Mouse (Mus musculus): Measurements from ENCODE around the gene Smdt1.
A peak's percentile ranks its signal among the peaks of the same experiment; 100 is the strongest.
"Not testable (repeated sequence)": the region's sequence is repeated elsewhere in the genome, so short reads cannot be mapped to it uniquely, and the experiment has no call there.

Gene Smdt1

DNA sequence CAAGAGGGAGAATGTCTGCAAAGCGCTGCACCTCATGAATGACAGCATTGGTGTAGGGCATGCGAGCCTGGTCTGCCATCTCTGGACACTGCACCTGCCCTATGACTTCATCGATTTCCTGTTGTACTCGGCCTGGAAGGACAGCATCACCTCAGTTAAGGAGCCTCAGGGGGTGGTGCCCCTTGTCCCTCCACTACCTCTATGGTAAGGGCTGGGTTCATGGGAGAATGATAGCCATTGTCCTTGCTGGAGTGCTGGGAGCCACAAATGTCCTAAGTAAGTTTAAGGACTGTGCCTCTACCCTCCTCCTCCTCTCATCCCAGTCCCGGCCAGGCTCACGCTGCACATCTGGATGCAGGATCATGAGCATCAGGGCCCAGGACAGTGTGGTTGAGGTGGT, 33.7 kb downstream of the Smdt1 start:
- no peak for DNase-seq

DNA sequence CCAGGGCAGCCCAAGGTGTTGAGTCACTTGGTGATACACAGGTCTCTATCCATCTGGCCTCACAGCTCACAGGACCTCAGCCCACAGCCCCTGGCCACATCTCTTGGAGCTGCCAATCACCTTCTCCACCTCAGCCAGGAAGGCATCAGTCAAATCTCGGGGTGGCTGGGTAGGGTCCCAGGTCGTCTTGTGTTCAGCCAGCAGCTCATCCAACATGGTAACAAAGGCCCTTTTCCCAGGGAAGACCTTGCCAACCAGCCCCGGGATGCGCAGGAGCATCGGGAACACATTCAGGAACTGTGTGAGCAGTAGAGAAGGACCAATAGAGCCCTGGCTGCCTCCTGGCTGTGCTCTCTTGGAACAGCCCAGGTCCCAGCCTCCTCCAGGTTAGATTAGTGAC, 34.2 kb downstream of the Smdt1 start:
- no peak for DNase-seq

DNA sequence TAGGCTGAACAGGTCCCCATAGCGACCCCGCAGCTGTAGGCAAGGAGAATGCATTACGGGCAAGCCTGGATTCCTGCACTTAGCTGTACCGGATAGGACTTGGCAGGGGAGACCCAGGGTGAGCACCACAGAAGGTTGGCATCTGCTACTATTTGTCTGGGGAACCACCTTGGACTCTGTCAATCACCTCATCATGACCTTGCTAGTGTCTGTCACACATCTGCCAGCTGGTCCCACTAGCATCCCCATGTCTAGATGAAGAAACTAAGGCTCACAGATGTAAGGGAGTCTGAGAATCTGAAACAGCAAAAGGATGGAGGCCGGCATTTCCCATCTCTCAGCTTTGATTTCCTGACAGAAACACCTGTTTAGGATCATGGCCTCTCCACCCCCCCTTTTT, 35.7 kb downstream of the Smdt1 start:
- no peak for DNase-seq

DNA sequence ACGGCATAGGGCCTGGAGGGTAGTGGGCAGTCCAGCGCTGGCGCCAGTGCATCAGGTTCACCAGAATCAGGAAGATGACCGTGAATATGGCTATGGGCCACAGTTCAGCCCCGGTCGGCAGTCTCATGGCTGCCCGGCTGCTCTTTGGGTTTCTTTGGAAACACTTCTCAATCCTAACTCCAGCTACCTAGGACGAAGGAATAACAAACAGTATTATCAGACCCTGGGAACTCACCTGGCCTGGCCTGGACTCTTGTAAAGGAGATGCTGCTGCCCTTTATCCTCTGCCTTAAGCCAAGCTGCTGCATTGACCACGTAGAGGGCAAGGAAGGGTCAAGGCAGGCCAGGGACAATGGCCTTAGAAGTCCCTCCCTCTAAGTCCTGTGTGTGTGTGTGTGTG, 37.1 kb downstream of the Smdt1 start:
- DNase-seq = no peak

DNA sequence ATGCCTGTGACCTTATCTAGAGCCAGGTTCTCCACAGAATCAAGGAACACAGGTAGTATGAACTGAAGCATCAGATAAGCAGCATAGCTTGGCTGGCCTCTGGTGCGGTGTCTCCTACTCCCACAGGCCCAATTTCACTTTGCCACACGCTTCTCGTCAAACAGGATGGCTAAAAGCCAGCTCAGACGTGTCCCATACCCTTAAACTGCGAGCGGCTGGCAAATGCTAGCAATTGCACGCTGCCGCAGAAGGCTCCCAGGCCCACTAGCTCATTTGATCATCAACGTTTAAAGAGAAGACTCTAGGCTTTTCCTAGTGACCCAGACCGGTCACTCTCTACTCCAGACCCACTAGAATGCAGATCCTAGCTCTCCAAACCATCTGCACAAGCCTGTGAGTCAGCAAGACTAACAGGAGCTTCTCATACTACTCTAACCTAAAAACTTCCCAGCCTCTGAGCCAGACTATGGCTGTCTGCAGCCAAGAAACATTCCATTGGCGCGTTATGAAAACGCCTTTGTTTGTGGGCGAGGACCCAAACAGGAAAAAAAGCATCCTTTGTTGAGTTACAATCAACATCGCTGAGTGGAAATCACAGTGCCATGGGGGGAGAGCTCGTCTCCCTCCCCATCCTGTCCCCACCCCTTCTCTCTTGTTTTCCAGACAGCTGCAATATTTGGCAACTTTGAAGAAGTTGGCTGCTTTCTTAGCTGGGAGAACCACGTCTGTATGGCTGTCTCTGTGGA, 37.8 kb downstream of the Smdt1 start:
- DNase-seq = peak; percentile 83

DNA sequence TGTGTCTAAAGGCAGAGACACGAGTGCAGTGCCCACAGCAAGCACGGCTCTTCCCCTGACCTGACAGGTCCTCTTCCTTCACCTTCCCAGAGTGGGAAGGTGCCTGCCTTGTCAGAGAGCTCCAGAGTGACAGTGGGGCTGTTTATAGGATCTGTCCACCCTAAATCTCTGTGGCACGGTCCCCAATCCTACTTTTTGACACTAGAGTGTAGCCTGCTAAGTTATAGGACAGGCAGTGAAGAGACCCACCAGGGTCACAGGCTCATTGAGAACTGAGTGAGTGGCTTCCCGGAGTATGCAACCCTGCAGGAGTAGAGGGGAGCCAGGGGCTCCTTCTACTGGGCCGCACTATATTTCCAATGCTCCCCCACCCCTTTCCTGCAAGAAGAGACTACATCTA, 38.9 kb downstream of the Smdt1 start:
- no peak for DNase-seq

DNA sequence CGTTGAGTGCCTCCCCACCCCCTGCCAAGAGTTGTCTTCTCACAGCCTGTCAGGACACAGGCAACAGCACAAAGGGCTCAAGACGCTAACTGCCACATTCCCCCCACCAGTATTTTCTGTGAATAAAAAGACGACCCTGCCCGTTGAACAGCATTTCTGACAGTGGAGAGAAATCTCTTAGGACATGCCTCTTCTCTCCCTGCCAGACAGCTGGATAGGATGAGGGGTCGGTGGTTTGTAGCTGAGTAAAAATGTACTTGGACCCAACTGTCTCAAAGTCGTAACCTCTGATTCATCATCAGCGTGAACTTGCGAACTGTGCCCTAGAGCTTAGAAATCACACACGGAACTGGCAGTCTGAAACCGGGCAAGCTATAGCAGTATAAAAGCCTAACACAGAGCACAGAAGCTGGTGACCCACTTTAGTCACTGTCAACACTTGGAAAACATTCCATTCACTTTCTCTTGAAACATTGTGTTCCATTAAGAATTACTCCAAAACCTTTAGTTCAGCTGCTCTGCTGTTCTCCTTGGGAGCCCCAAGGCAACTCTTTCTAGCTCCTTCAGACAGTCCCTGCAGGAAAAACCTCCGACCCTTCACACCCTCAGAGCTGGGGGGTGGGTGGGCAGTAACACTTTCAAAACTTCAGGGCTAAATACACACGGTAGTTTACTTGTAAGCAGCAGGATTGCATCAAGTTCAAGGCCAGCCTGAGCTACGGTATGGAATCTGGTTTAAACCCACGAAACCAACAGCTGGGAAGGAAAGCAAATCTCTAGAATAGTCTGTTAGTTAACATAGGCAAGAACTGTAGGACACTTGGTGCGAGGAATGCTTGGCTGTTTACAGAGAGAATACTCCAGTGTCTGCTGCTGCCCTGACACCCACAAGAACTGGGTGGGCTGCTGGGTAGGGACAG, 39.8 kb downstream of the Smdt1 start:
- peak; percentile 40 for DNase-seq

DNA sequence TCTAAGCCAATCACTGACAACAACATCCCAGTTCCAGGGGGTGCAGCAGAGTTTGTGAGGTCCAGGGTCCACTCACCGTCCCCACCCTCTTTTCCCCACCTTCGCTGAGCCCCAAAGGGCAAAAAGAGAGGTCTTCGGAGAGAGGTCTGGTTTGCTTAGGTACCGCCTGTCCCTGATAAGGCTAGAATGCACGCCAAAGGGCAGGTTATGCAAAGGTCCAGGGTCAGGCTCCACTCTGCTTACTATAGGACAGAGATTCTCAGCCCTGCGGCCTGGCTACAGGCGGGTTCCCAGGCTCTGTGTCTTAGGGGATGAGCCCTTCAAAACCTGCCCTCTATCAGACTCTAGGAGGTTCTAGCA, 40.7 kb downstream of the Smdt1 start:
- no peak for DNase-seq

DNA sequence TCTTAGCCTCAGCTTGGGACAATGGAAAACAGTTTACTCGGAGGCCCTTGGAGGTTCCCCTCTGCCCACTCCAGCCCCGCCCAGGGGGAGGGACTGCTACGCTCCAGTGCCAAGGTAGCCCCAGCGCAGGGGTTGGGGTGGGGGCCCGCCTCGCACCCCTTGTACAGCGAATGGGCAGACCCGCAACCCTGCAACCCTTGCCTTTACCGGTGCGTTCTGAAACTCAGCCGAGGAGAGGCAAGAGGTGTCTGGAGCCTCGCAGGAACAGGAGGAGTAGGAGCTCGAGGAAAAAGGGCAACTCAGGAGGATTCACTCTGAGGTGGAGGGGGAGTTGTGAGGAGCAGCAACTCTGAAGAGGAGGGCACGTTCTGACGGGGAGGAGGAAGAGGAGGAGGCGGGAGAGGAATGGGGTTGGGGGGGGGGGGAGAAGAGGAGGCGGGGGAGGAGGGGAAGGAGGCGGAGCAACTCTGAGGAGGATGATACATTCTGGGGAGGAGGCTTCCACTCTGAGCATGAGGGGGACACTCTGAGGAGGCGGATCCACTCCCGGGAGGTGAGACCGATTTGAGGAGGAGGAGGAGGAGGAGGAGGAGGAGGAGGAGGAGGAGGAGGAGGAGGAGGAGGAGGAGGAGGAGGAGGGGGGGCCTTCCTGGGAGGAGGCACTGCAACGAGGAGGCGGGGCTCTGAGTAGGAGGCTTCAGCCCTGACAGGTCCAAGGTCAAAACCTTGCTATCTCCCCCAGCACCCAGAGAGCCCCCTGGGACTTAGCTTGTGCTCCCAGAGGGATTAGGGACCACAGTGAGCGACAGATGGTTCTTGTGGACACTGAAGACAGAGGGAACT, 41.3 kb downstream of the Smdt1 start, which contains the start of gene Cyp2d22:
Gene Cyp2d22, minus strand, starts transcription at position 390 of the 843 bp plus-strand sequence.
- DNase-seq = peak; percentile 78

DNA sequence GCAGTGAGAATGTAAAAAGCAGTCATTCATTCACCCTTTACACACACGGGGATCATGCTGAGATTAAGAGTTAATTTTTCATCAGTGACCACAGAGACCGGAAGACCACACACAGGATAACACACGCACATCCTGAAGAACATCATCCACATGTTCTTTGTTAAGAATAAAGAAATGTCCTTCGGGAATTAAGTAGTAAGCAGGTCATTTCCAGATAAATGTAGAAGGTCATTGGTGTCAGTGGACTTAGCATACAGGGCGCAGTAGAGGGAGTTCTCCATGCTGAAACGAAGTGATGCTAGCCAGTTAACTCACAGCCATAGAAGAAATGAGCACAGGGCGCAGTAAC, 41.9 kb downstream of the Smdt1 start:
- no peak for DNase-seq

DNA sequence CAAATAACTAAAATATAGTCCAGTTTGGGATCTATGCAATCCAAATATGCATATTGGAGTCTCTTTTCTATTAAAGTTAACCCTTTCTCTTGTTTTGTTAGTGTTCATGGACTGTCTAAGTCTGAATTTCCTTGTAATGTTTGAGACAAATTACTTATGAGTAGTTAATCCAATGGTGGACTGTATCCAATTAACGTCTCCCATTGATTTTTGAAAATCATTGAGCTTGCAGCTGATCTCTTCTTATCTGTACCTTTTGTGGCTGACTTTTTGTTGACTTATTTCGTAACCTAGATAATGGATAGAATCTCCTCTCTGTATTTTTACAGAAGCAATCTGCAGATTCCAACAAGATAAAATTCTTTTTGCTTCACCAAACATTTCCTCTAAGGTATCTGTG, 43.7 kb downstream of the Smdt1 start:
- DNase-seq = no peak

DNA sequence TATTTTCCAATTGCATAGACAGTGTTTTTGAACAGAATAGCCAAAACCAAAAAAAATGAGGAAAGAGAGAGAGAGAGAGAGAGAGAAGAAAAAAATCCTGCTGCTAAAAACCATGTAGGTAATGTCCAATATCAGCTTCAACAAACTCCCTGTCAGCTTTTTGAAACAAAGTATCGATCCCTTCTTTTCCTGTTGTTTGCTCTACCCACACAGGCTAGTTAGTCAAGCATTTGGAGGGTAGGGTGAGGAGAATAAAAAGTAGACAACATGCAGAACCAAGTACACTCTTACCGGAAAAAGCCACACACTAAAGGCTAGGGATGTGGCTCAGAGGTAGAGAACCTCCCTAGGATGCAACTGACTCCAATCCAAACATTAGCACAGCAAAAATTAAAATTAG, 47.0 kb downstream of the Smdt1 start:
- DNase-seq = no peak

DNA sequence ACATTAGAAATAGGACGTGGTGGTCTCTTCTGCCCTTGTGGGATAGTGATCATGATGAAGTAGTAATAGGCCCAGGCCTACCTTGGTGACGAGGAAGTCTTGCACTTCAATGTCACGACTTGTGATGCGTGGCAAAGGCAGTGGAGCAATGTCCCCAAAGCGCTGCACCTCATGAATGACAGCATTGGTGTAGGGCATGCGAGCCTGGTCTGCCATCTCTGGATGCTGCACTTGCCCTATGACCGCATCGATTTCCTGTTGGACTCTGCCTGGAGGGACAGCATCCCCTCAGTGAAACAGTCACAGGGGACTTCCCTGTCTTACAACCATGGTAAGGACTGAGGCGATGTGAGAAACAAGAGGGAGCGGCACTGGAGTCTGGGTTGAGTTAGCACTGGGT, 51.2 kb downstream of the Smdt1 start:
- DNase-seq = not testable (repeated sequence)

DNA sequence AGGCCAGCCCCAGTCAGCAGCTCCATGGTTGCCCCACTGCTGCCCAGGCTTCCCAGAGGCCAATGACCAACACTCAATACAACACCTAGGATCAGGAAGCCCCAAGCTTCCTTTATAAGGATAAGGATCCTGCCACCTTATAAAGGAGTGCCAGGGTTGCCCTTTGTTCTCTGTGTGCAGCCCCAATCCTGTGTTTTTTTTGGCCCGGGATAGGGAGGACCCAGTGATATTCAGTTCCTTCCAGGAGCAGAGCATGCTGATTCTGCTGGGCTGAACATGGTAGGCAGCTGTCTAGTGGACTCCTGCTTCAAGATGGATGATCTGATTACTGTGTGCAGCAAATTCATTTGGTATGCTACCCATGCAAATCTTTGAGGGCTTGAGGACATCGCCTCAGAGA, 55.2 kb downstream of the Smdt1 start, which contains the start of gene Cyp2d11:
Gene Cyp2d11, minus strand, starts transcription at position 101 of the 400 bp plus-strand sequence.
- DNase-seq = not testable (repeated sequence)

DNA sequence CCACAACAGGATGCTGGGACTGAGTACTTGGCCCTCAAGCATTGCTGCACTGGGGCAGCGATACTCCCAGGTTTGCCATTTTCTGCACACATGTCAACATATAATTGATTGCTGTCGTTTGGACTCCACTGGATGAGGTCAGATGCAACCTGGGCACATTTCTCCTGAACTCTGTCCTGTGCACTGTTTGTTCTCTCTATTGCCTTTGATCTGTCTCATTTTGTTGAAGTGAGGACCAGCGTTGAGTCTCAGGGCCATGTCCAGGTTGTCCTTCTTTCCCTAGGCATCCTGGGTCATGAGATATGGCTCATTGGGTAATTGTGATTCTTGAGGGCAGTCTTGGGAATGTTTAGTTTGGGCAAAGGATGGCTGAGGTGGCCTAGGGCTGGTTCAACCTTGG, 57.2 kb downstream of the Smdt1 start:
- DNase-seq = not testable (repeated sequence)

All from retina, postnatal 1 day (tissue).